Mouse (Mus musculus) liver, adult 2 months (tissue): ENCODE data around the gene Kdm5a. TPM values are rescaled to one million over a fixed set of nuclear protein-coding genes. Genes with fewer than 3 reads are reported as not detected.
A peak's percentile ranks its signal among the peaks of the same experiment; 100 is the strongest.

Source experiments
- DNase-seq: peaks from one replicate; pipeline ENCODE4 v3.0.0-alpha.2; 2011; ENCODE audit warnings: low read depth, low spot score; ENCODE audit errors: extremely low read depth
- H3K27ac ChIP-seq: fragments of 200-500 bp; replicated peaks from 2 replicates; pipeline ENCODE4 v1.5.1; 2012; ENCODE audit warnings: low read depth, mild to moderate bottlenecking, control low read depth, inconsistent platforms, low read length; ENCODE audit not compliant: insufficient read depth
- H3K27me3 ChIP-seq: fragments of 200-500 bp; 2 replicates; pipeline ENCODE4 v1.6.1; 2012; ENCODE audit warnings: mild to moderate bottlenecking, moderate library complexity, low read length, inconsistent platforms; ENCODE audit not compliant: control insufficient read depth, insufficient read depth
- H3K36me3 ChIP-seq: fragments of 200-500 bp; 2 replicates; pipeline ENCODE4 v1.6.1; 2012; ENCODE audit warnings: low read length, inconsistent platforms; ENCODE audit not compliant: control insufficient read depth, insufficient read depth
- H3K4me1 ChIP-seq: fragments of 200-500 bp; 2 replicates; pipeline ENCODE4 v1.6.1; 2011; ENCODE audit warnings: low read length; ENCODE audit not compliant: control insufficient read depth, insufficient read depth
- H3K4me3 ChIP-seq: fragments of 200-500 bp; 2 replicates; pipeline ENCODE4 v1.5.1; 2011; ENCODE audit warnings: low read depth, mild to moderate bottlenecking, control low read depth, low read length, moderate library complexity; ENCODE audit not compliant: insufficient read depth
- H3K79me2 ChIP-seq: fragments of 200-500 bp; 2 replicates; pipeline ENCODE4 v1.6.1; 2012; ENCODE audit warnings: inconsistent platforms, mild to moderate bottlenecking, low read length, moderate library complexity; ENCODE audit not compliant: control insufficient read depth, insufficient read depth
- H3K9ac ChIP-seq: fragments of 200-500 bp; 2 replicates; pipeline ENCODE4 v1.6.1; 2012; ENCODE audit warnings: low read depth, mild to moderate bottlenecking, control low read depth, inconsistent platforms, low read length
- CTCF ChIP-seq: fragments of 200-500 bp; IDR thresholded peaks from 2 replicates; pipeline ENCODE4 v1.5.1; 2011; ENCODE audit warnings: low read depth, low read length, control low read depth
- POLR2A ChIP-seq: fragments of 200-500 bp; IDR thresholded peaks from 2 replicates; pipeline ENCODE4 v1.6.1; 2011; ENCODE audit warnings: low read length, control low read depth; ENCODE audit not compliant: insufficient read depth; ENCODE audit errors: extremely low read depth
- WGBS: fragments of 180-500 bp; shearing (Covaris S2); methylation state at CpG from one replicate; pipeline ENCODE4 v1.1.7; 2018; 5-methylcytosine and 5-hydroxymethylcytosine counted together
- polyA plus RNA-seq: library from polyadenylated mRNA; depleted of rRNA; stranded (reverse); fragments of >200 nt; gene quantifications from 2 replicates; pipeline ENCODE4 v1.2.3, GENCODE M21; 2012
- total RNA-seq: library from RNA; depleted of rRNA; stranded (reverse); fragments of >200 nt; gene quantifications from 2 replicates; pipeline ENCODE4 v1.2.3, GENCODE M21; 2014

Gene Kdm5a
- total and polyA plus RNA-seq, 2 experiments, result 2.2 to 24.2 TPM

DNA sequence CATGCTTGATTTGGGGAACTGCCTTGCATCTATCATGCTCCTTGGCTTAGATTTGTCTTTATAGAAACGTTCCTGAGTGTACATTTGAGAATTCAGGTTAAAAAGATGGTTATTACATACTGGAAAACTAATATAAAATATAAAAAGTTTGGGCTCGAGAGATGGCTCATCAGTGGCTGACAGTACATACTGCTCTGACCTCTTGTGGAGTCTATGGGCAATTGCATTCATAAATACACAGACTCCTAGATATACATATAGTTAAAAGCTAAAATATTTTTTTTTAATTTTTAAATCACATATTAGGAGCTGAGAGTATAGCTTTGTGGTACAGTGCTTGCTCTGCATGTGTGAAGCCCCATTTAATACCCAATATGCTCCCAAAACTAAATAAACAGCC is 31.6 kb upstream of the Kdm5a start:
- H3K4me1 ChIP-seq, result no peaks in the 10 kb centered on the region
- no peaks in the 10 kb centered on the region for H3K27me3 ChIP-seq
- WGBS, result 85% methylated on average over 2 of the region's 2 CpGs
- H3K4me3 ChIP-seq, result no peak overlapping the region
- no peaks in the 10 kb centered on the region for H3K79me2 ChIP-seq
- TF ChIP-seq POLR2A (no peak), CTCF (no peak)
- H3K36me3 ChIP-seq, result peaks cover 13% of the 10 kb centered on the region; the same call in 1 of the 2 replicates
- H3K27ac ChIP-seq, result no peak overlapping the region
- DNase-seq, result no peak
- H3K9ac ChIP-seq, result no peak overlapping the region

DNA sequence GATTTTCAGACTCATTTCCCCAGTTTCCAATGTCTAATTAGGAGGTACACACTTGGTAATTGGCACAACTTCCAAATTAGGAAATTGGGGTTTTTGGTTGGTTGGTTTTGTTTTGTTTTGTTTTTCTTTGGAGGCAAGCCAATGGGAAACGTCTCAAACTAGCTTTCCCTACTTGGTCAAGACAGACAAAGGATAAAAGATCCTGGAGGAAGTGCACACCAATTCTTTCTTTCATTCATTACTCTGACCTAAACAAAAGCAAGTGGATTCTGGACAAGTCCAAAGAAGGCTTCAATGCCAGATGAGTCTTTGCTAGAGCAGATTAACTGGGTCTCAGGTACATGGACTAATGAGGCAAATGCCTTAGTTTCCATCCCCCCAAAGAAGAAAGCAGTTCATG is 19.9 kb upstream of the Kdm5a start:
- no peak overlapping the region for H3K9ac ChIP-seq
- peaks cover 32% of the 10 kb centered on the region for H3K36me3 ChIP-seq
- 67% methylated on average over 1 of the region's 1 CpGs for WGBS

DNA sequence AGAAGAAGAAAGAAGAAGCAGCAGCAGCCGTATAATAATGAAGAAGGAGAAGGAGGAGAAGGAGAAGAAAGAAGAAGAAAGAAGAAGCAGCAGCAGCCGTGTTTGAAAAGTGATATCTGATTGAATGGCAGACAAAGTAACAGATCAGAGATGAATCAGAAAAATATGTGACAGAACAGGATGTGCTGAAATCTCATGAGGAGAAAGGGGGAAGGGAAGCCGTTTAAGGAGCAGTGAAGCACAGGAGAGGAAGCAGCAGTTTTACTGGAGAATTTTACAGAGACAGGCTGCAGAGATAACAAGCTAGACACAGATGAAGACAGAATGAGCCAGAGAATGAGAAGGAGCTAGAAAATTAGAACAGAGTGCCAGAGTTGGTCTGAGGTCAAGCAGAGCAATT is 14.9 kb upstream of the Kdm5a start:
- Histone ChIP-seq H3K4me3 (no peak overlapping the region), H3K27ac (no peak overlapping the region), H3K9ac (no peak overlapping the region), H3K27me3 (no peaks in the 10 kb centered on the region), H3K4me1 (no peaks in the 10 kb centered on the region), H3K79me2 (no peaks in the 10 kb centered on the region), H3K36me3 (peaks cover 20% of the 10 kb centered on the region)
- DNase-seq, result no peak
- 82% methylated on average over 3 of the region's 3 CpGs for WGBS
- TF ChIP-seq CTCF (no peak), POLR2A (no peak)

More for the DNA sequence above, 19.9 kb upstream of the Kdm5a start:
- H3K79me2 ChIP-seq, result no peaks in the 10 kb centered on the region
- DNase-seq, result no peak
- H3K27me3 ChIP-seq, result no peaks in the 10 kb centered on the region
- no peaks in the 10 kb centered on the region for H3K4me1 ChIP-seq
- TF ChIP-seq CTCF (no peak), POLR2A (no peak)
- H3K4me3 ChIP-seq, result no peak overlapping the region
- H3K27ac ChIP-seq, result no peak overlapping the region

DNA sequence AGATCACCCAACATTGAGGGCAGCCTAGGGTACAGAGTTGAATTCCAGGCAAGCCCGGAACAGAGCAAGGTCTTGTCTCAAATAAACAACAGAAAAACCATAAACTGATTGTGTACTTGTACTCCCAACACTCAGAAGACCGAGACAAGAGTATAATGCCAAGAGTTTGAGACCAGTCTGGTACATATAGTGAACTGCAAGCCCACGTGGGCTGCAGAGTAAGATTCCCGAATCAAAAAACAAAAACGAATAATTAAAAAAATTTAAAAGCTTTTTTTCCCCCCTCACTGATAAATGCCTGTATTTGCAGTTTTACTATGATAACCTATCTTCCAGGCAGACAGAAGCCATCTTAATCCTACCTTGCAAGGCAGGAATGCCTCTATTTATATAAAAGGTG is 7.4 kb upstream of the Kdm5a start:
- H3K4me3 ChIP-seq, result peak overlapping the region; percentile 49
- TF ChIP-seq CTCF (no peak), POLR2A (no peak)
- H3K27me3 ChIP-seq, result no peaks in the 10 kb centered on the region
- no peak for DNase-seq
- WGBS, result 9% methylated on average over 5 of the region's 5 CpGs
- H3K36me3 ChIP-seq, result no peaks in the 10 kb centered on the region
- no peaks in the 10 kb centered on the region for H3K79me2 ChIP-seq
- H3K9ac ChIP-seq, result 0 out of 2 replicates have a peak overlapping the region, but pooled peaks have one; percentile 39
- H3K27ac ChIP-seq, result no peak overlapping the region
- H3K4me1 ChIP-seq, result no peaks in the 10 kb centered on the region

DNA sequence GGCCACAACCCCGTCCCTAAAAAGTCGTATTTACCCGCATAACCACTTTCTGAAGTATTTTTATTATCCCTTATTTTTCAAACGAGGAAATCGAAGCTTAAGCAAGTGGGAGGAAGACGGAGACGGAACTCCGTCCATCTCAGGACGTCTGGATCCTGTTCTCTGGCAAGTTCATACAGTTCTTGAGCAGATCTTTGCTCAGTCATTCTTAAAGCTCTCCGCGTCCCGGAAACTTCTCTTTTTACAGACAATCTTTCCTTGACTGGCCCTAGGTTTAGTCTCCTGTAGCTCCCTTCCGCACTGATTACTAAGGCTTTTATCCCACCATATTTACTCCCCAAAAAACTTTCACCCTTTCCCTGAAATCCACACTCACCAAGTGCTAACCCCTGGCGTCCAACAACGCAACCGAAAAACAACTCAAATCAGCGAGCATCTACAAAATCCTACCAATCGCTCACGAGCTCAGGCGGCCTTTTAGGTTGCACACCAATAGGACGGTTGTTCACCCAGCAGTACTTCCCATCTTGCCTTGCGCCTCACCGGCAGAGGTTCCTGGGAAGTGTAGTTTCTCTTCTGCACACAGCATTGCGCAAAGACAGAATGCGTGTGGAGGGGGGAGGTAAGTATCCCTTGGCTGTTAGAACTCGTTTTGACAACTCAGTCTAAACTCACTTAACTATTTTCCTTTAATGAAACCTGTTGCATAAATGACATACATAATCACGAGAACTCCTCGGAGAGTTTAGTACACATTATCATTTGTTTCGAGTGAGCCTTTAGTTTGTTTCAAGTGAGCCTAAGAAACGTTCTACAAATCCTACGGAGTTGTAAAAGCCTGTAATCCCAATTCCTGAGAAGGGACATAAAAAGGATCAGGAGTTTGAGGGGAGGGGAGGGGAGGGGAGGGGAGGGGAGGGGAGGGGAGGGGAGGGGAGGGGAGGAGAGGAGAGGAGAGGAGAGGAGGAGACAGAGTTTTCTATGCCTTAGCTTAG is 6.7 kb upstream of the Kdm5a start:
- H3K9ac ChIP-seq, result peak overlapping the region; percentile 39; the same call in 1 of the 2 replicates
- H3K4me3 ChIP-seq, result peak overlapping the region; percentile 49
- under 1% methylated on average over 31 of the region's 31 CpGs for WGBS
- TF ChIP-seq POLR2A (no peak), CTCF (no peak)
- H3K36me3 ChIP-seq, result no peaks in the 10 kb centered on the region
- peaks cover 1% of the 10 kb centered on the region; the same call in 1 of the 2 replicates for H3K4me1 ChIP-seq
- no peaks in the 10 kb centered on the region for H3K27me3 ChIP-seq
- peak overlapping the region; percentile 29; the same call in 1 of the 2 replicates for H3K27ac ChIP-seq
- DNase-seq, result peak; percentile 97
- no peaks in the 10 kb centered on the region for H3K79me2 ChIP-seq
